In genomic region chr3:146521652-146522020, GRCm38 (mm10) we compare ENCODE assay signal across 1 mouse cellular context.
TF ChIP-seq lines count a peak whose summit lies in the region.

No protein-coding gene starts in this region.

TF ChIP-seq in MEL, 35 proteins besides CTCF, POLR2A, EP300 and RAD21 (continued from another document):
- TF ChIP-seq ZC3H11A (IDR thresholded peaks at IDR 0.05; ENCODE audit: low read depth, low read length) (no peak), POLR2AphosphoS5 (IDR thresholded peaks at IDR 0.05; ENCODE audit: borderline replicate concordance, low read depth, low read length) (no peak), MEF2A (IDR thresholded peaks at IDR 0.05; ENCODE audit: extremely low read depth, insufficient replicate concordance, low read depth, low read length, poor library complexity, severe bottlenecking) (no peak), RCOR1 (IDR thresholded peaks at IDR 0.05; ENCODE audit: low read depth, low read length) (no peak), TBP (IDR thresholded peaks at IDR 0.05; ENCODE audit: low read depth, low read length) (no peak), E2F4 (IDR thresholded peaks at IDR 0.05; ENCODE audit: borderline replicate concordance, low read depth, low read length) (no peak), CHD1 (IDR thresholded peaks at IDR 0.05; ENCODE audit: low read depth, low read length) (no peak), ZMIZ1 (IDR thresholded peaks at IDR 0.05; ENCODE audit: low read depth, low read length) (peak; percentile 1), MAZ (IDR thresholded peaks at IDR 0.05; ENCODE audit: low read depth, low read length) (peak; percentile 38; the same call in 1 of the 2 replicates), MAFK (IDR thresholded peaks at IDR 0.05; ENCODE audit: borderline replicate concordance, low read depth, low read length) (peak; percentile 67; the same call in 1 of the 2 replicates), JUND (IDR thresholded peaks at IDR 0.05; ENCODE audit: low read depth, low read length) (no peak), USF2 (IDR thresholded peaks at IDR 0.05; ENCODE audit: borderline replicate concordance in 1 of 2, insufficient read depth in 1 of 2, low read depth in 1 of 2, low read length in 2 of 2) (no peak), KAT2A (conservative IDR thresholded peaks at IDR 0.05; ENCODE audit: low read depth, low read length) (no peak), TCF12 (IDR thresholded peaks at IDR 0.05; ENCODE audit: low read depth, low read length) (no peak), UBTF (IDR thresholded peaks at IDR 0.05; ENCODE audit: borderline replicate concordance, insufficient read depth, low read depth, low read length) (no peak), MXI1 (IDR thresholded peaks at IDR 0.05; ENCODE audit: low read depth, low read length) (no peak; the same call in 1 of the 2 replicates), MYC (IDR thresholded peaks at IDR 0.05; ENCODE audit: low read depth, low read length) (no peak; the same call in 1 of the 2 replicates), BHLHE40 (IDR thresholded peaks at IDR 0.05; ENCODE audit: borderline replicate concordance, low read depth, low read length) (no peak), NRF1 (IDR thresholded peaks at IDR 0.05; ENCODE audit: insufficient read depth, low read depth, low read length, poor library complexity, severe bottlenecking) (no peak), ZKSCAN1 (IDR thresholded peaks at IDR 0.05; ENCODE audit: low read depth, low read length) (no peak), NELFE (IDR thresholded peaks at IDR 0.05; ENCODE audit: low read depth, low read length) (no peak)
